Mouse (Mus musculus) lung, embryonic 16.5 days (tissue): Measurements from ENCODE around the gene Trappc10. TPM values are rescaled to one million over a fixed set of nuclear protein-coding genes. Genes with fewer than 3 reads are reported as not detected.

Experiments used
- ATAC-seq: fragments of 200-750 bp; cut with Nextera tagmentation; 2 replicates; pipeline ENCODE4 v1.8.0; 2017; ENCODE audit warnings: low read depth, mild to moderate bottlenecking, moderate library complexity
- H3K27ac ChIP-seq: fragments of 300-500 bp; sonication (generic); 2 replicates; pipeline ENCODE4 v1.5.1; 2014; ENCODE audit warnings: mild to moderate bottlenecking, control low read depth, low read length
- H3K27me3 ChIP-seq: fragments of 300-500 bp; sonication (generic); 2 replicates; pipeline ENCODE4 v1.6.1; 2014; ENCODE audit warnings: low read depth, low read length, mixed read lengths; ENCODE audit not compliant: control insufficient read depth, insufficient read depth
- H3K36me3 ChIP-seq: fragments of 300-500 bp; sonication (generic); 2 replicates; pipeline ENCODE4 v1.6.1; 2014; ENCODE audit warnings: low read length; ENCODE audit not compliant: control insufficient read depth, insufficient read depth
- H3K4me1 ChIP-seq: fragments of 300-500 bp; sonication (generic); replicated peaks from 2 replicates; pipeline ENCODE4 v1.6.1; 2014; ENCODE audit warnings: low read length, mixed read lengths; ENCODE audit not compliant: control insufficient read depth, insufficient read depth
- H3K4me2 ChIP-seq: fragments of 300-500 bp; sonication (generic); 2 replicates; pipeline ENCODE4 v1.6.1; 2014; ENCODE audit warnings: low read depth, low read length, control low read depth
- H3K4me3 ChIP-seq: fragments of 300-500 bp; sonication (generic); 2 replicates; pipeline ENCODE4 v1.5.1; 2014; ENCODE audit warnings: mild to moderate bottlenecking, low read length, control low read depth
- H3K9ac ChIP-seq: fragments of 300-500 bp; sonication (generic); 2 replicates; pipeline ENCODE4 v1.6.1; 2014; ENCODE audit warnings: low read length, control low read depth
- H3K9me3 ChIP-seq: fragments of 300-500 bp; sonication (generic); 2 replicates; pipeline ENCODE4 v1.6.1; 2016; ENCODE audit warnings: low read length; ENCODE audit not compliant: control insufficient read depth
- WGBS: fragments of 180-500 bp; shearing (Covaris S2); extraction: QIAGEN DNeasy Blood & Tissue Kit; methylation state at CpG from one replicate; pipeline ENCODE4 v1.1.7; 2014; 5-methylcytosine and 5-hydroxymethylcytosine counted together
- polyA plus RNA-seq: library from polyadenylated mRNA; unstranded; fragments of >200 nt; fragmentation: Nextera tagmentation; extraction: Ambion mirVana; gene quantifications from 2 replicates; pipeline ENCODE4 v1.2.1, GENCODE M21; 2015

Gene Trappc10
- polyA plus RNA-seq, 1 experiment from 2014 or later = 7.9 TPM

- peak overlapping the region; percentile 85 for H3K9ac ChIP-seq
- H3K27me3 ChIP-seq = no peaks in the 10 kb centered on the region
- peak overlapping the region; percentile 88 for H3K4me3 ChIP-seq
- WGBS = under 1% methylated on average over 25 of the region's 33 CpGs
- peak overlapping the region; percentile 99 for H3K4me2 ChIP-seq
- no peaks in the 10 kb centered on the region for H3K9me3 ChIP-seq
- no peaks in the 10 kb centered on the region for H3K36me3 ChIP-seq
- ATAC-seq = peak; percentile 64
- peaks cover 13% of the 10 kb centered on the region for H3K4me1 ChIP-seq
- H3K27ac ChIP-seq = peak overlapping the region; percentile 45; the same call in 1 of the 2 replicates
These were observed 393 bp downstream of the Trappc10 start for GRCm38 (mm10) chr10:78244058-78244437.

- Histone ChIP-seq H3K9me3 (no peaks in the 10 kb centered on the region), H3K27me3 (no peaks in the 10 kb centered on the region), H3K4me1 (peaks cover 9% of the 10 kb centered on the region), H3K36me3 (no peaks in the 10 kb centered on the region), H3K4me2 (no peak overlapping the region), H3K9ac (no peak overlapping the region), H3K27ac (no peak overlapping the region), H3K4me3 (no peak overlapping the region)
- 65% methylated on average over 6 of the region's 6 CpGs for WGBS
- no peak for ATAC-seq
These were observed 5.5 kb downstream of the Trappc10 start for GRCm38 (mm10) chr10:78238926-78239325.

GRCm38 (mm10) chr10:78238297-78238696 is 6.1 kb downstream of the Trappc10 start:
- no peak for ATAC-seq
- Histone ChIP-seq H3K4me1 (peaks cover 4% of the 10 kb centered on the region), H3K4me2 (no peak overlapping the region), H3K27me3 (no peaks in the 10 kb centered on the region), H3K27ac (no peak overlapping the region), H3K36me3 (no peaks in the 10 kb centered on the region), H3K9ac (no peak overlapping the region), H3K9me3 (no peaks in the 10 kb centered on the region), H3K4me3 (no peak overlapping the region)
- 93% methylated on average over 5 of the region's 5 CpGs for WGBS

GRCm38 (mm10) chr10:78237809-78238208 is 6.6 kb downstream of the Trappc10 start:
- Histone ChIP-seq H3K4me3 (no peak overlapping the region), H3K36me3 (no peaks in the 10 kb centered on the region), H3K27ac (no peak overlapping the region), H3K27me3 (no peaks in the 10 kb centered on the region), H3K4me1 (no peaks in the 10 kb centered on the region; the same call in 1 of the 2 replicates), H3K9ac (no peak overlapping the region), H3K4me2 (no peak overlapping the region), H3K9me3 (no peaks in the 10 kb centered on the region)
- 73% methylated on average over 6 of the region's 6 CpGs for WGBS
- no peak for ATAC-seq

- Histone ChIP-seq H3K4me1 (no peaks in the 10 kb centered on the region), H3K27ac (no peak overlapping the region), H3K36me3 (no peaks in the 10 kb centered on the region), H3K9ac (no peak overlapping the region), H3K4me2 (no peak overlapping the region), H3K9me3 (no peaks in the 10 kb centered on the region), H3K27me3 (no peaks in the 10 kb centered on the region), H3K4me3 (no peak overlapping the region)
- no peak for ATAC-seq
- WGBS = 64% methylated on average over 8 of the region's 8 CpGs
These were observed 7.4 kb downstream of the Trappc10 start for GRCm38 (mm10) chr10:78236885-78237629.

GRCm38 (mm10) chr10:78233756-78234155 is 10.7 kb downstream of the Trappc10 start:
- Histone ChIP-seq H3K9me3 (no peaks in the 10 kb centered on the region), H3K27me3 (no peaks in the 10 kb centered on the region), H3K27ac (no peak overlapping the region), H3K4me3 (no peak overlapping the region), H3K4me2 (no peak overlapping the region), H3K36me3 (0 out of 2 replicates have a peak, but pooled peaks cover 4% of the 10 kb centered on the region), H3K4me1 (no peaks in the 10 kb centered on the region), H3K9ac (no peak overlapping the region)
- ATAC-seq = no peak
- WGBS = 80% methylated on average over 6 of the region's 6 CpGs

GRCm38 (mm10) chr10:78233161-78233560 is 11.3 kb downstream of the Trappc10 start:
- Histone ChIP-seq H3K27ac (no peak overlapping the region), H3K9ac (no peak overlapping the region), H3K27me3 (no peaks in the 10 kb centered on the region), H3K4me1 (no peaks in the 10 kb centered on the region), H3K9me3 (no peaks in the 10 kb centered on the region), H3K36me3 (0 out of 2 replicates have a peak, but pooled peaks cover 4% of the 10 kb centered on the region), H3K4me2 (no peak overlapping the region), H3K4me3 (no peak overlapping the region)
- no peak for ATAC-seq
- WGBS = 89% methylated on average over 5 of the region's 5 CpGs

GRCm38 (mm10) chr10:78232301-78232980 is 12.0 kb downstream of the Trappc10 start:
- 85% methylated on average over 4 of the region's 4 CpGs for WGBS
- Histone ChIP-seq H3K9ac (no peak overlapping the region), H3K27me3 (no peaks in the 10 kb centered on the region), H3K36me3 (0 out of 2 replicates have a peak, but pooled peaks cover 4% of the 10 kb centered on the region), H3K4me1 (no peaks in the 10 kb centered on the region), H3K27ac (no peak overlapping the region), H3K4me2 (no peak overlapping the region), H3K4me3 (no peak overlapping the region), H3K9me3 (no peaks in the 10 kb centered on the region)
- ATAC-seq = no peak

- ATAC-seq = no peak
- 0 out of 2 replicates have a peak, but pooled peaks cover 4% of the 10 kb centered on the region for H3K36me3 ChIP-seq
- 91% methylated on average over 5 of the region's 5 CpGs for WGBS
These were observed 15.9 kb downstream of the Trappc10 start for GRCm38 (mm10) chr10:78228560-78228928.

More at GRCm38 (mm10) chr10:78228560-78228928, 15.9 kb downstream of the Trappc10 start:
- Histone ChIP-seq H3K4me3 (no peak overlapping the region), H3K4me1 (no peaks in the 10 kb centered on the region), H3K4me2 (no peak overlapping the region), H3K27ac (no peak overlapping the region), H3K27me3 (no peaks in the 10 kb centered on the region), H3K9ac (no peak overlapping the region), H3K9me3 (no peaks in the 10 kb centered on the region)
